Comparison of ENCODE assay signal across 17 mouse cellular contexts in genomic region chr19:30890377-30890776, GRCm38 (mm10).
DNase-seq lines count a peak whose midpoint lies in the region; ATAC-seq and TF ChIP-seq lines count a peak whose summit lies in the region.
"Had no signal": no experiment of that assay in that cellular context is flagged by ENCODE, and none has a peak within 500 bp of the region (broad histone marks: within the 10 kb centered on the region; RNA-seq: fewer than 3 reads in every experiment).

No protein-coding gene starts in this region.

- no peak overlapping the region for H3K9ac ChIP-seq in hindbrain, embryonic 15.5 days
- H3K9ac ChIP-seq in neural tube, embryonic 14.5 days (replicated peaks; ENCODE audit: low read depth, low read length), result no peak overlapping the region
- H3K9ac ChIP-seq: embryonic facial prominence, embryonic 15.5 days; intestine, embryonic 15.5 days; liver, embryonic 12.5 days had no signal

- ATAC-seq in hindbrain, embryonic 15.5 days (ENCODE audit: low FRiP score, low read depth), result 0 out of 2 replicates have a peak, but pooled peaks have one; percentile 79
- peak; percentile 86; the same call in 1 of the 2 replicates for ATAC-seq in neural tube, embryonic 14.5 days (ENCODE audit: low read depth)
- no peak for ATAC-seq in inflammation-experienced regulatory T-cells, adult 6 months
- ATAC-seq: intestine, embryonic 15.5 days; liver, embryonic 12.5 days had no signal

- no peaks in the 10 kb centered on the region for H3K36me3 ChIP-seq in hindbrain, embryonic 15.5 days
- H3K36me3 ChIP-seq in neural tube, embryonic 14.5 days (ENCODE audit: control insufficient read depth, insufficient read depth, low read length), result no peaks in the 10 kb centered on the region
- H3K36me3 ChIP-seq: embryonic facial prominence, embryonic 15.5 days; intestine, embryonic 15.5 days; liver, embryonic 12.5 days had no signal

- 31% methylated on average over 2 of the region's 2 CpGs for WGBS in hindbrain, embryonic 15.5 days
- 37% methylated on average over 2 of the region's 2 CpGs for whole genome bisulfite sequencing in neural tube, embryonic 14.5 days

- TF ChIP-seq CTCF in left cerebral cortex, adult 2 months (IDR thresholded peaks at IDR 0.05), result no peak

- no peak overlapping the region for H3K4me2 ChIP-seq in hindbrain, embryonic 15.5 days
- no peak overlapping the region for H3K4me2 ChIP-seq in neural tube, embryonic 14.5 days (ENCODE audit: low read depth, low read length)
- H3K4me2 ChIP-seq: embryonic facial prominence, embryonic 15.5 days; intestine, embryonic 15.5 days; liver, embryonic 12.5 days had no signal

- intact Hi-C loops in left cerebral cortex, postnatal 10 days (cut with DNase I), result no loop called here
- intact Hi-C loops in left cerebral cortex, adult 2 months (cut with DNase I), result no loop called here
- intact Hi-C loops in heart, postnatal 10 days (cut with DNase I), result no loop called here

- no peaks in the 10 kb centered on the region for H3K9me3 ChIP-seq in hindbrain, embryonic 15.5 days
- no peaks in the 10 kb centered on the region for H3K9me3 ChIP-seq in neural tube, embryonic 14.5 days (ENCODE audit: control insufficient read depth, low read length)
- H3K9me3 ChIP-seq: embryonic facial prominence, embryonic 15.5 days; intestine, embryonic 15.5 days; liver, embryonic 12.5 days had no signal

- H3K4me1 ChIP-seq in hindbrain, embryonic 15.5 days (replicated peaks), result peaks cover 4% of the 10 kb centered on the region
- no peaks in the 10 kb centered on the region for H3K4me1 ChIP-seq in neural tube, embryonic 14.5 days (ENCODE audit: control insufficient read depth, insufficient read depth, low read length)
- H3K4me1 ChIP-seq: embryonic facial prominence, embryonic 15.5 days; intestine, embryonic 15.5 days; liver, embryonic 12.5 days had no signal

- H3K27me3 ChIP-seq in hindbrain, embryonic 15.5 days, result no peaks in the 10 kb centered on the region
- no peaks in the 10 kb centered on the region for H3K27me3 ChIP-seq in neural tube, embryonic 14.5 days (ENCODE audit: control insufficient read depth, insufficient read depth, low read length)
- H3K27me3 ChIP-seq: embryonic facial prominence, embryonic 15.5 days; intestine, embryonic 15.5 days; liver, embryonic 12.5 days had no signal

- H3K27ac ChIP-seq in left cerebral cortex, adult 2 months, result no peak overlapping the region
- no peak overlapping the region for H3K27ac ChIP-seq in hindbrain, embryonic 15.5 days (replicated peaks)
- H3K27ac ChIP-seq in neural tube, embryonic 14.5 days (ENCODE audit: low read depth, low read length), result no peak overlapping the region
- H3K27ac ChIP-seq: embryonic facial prominence, embryonic 15.5 days; heart, adult 2 months; intestine, embryonic 15.5 days; liver, embryonic 12.5 days; macrophage had no signal

- peak; percentile 4 to 16 for DNase-seq in left cerebral cortex, postnatal 10 days (ENCODE audit: extremely low spot score in 1 of 2, low spot score in 2 of 2)
- no peak for DNase-seq in left cerebral cortex, adult 2 months (ENCODE audit: extremely low spot score in 1 of 2, low spot score in 2 of 2)
- DNase-seq in embryo, embryonic 11 days, result peak; percentile 64
- no peak for DNase-seq in heart, adult 9 months (ENCODE audit: low spot score in 2 of 2)
- no peak for DNase-seq in heart, postnatal 10 days
- DNase-seq: adrenal gland, adult 8-10 months; cerebellum, adult 18-20 months; heart, adult 2 months; layer of hippocampus, adult 9-11 months; thymus, postnatal 36 days had no signal

- H3K4me3 ChIP-seq in left cerebral cortex, adult 2 months, result no peak overlapping the region
- H3K4me3 ChIP-seq in hindbrain, embryonic 15.5 days, result no peak overlapping the region
- no peak overlapping the region for H3K4me3 ChIP-seq in neural tube, embryonic 14.5 days (ENCODE audit: low read depth, low read length)
- H3K4me3 ChIP-seq: embryonic facial prominence, embryonic 15.5 days; heart, adult 2 months; intestine, embryonic 15.5 days; liver, embryonic 12.5 days had no signal

Comparison
In these comparisons a context has a peak if more than half of its experiments do, and no peak if none do; other contexts are left out.
1. DNase-seq: peak in left cerebral cortex, postnatal 10 days (2 of 2) and embryo, embryonic 11 days (single experiment); none in left cerebral cortex, adult 2 months (0 of 2), heart, adult 9 months (0 of 2) and heart, postnatal 10 days (0 of 2).